Mouse (Mus musculus): ENCODE results near the gene Hhipl2. TPM values are rescaled to one million over a fixed set of nuclear protein-coding genes. Genes with fewer than 3 reads are reported as not detected.
A peak's percentile ranks its signal among the peaks of the same experiment; 100 is the strongest.

Gene Hhipl2
- polyA plus RNA-seq, 1 experiment: 0.02 TPM

DNA sequence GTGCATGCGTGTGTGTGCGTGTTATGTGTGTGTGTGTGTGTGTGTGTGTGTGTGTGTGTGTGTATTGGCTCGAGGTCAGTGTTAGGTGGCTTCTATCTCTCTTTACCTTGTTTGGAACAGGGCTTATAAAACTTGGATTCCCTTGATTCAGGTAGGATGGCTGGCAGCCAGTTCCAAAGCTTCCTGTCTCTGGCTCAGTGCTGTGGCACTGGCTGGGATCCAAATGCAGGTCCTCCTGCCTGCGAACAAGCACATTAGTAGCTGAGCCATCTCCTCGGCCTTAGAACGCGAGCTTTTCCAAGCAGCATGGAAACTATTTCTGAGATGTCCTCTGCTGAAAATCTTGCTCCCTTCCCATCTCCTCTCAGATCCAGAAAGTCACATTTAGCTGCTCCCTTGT lies 1.7 kb downstream of the Hhipl2 start:
- no peak overlapping the region for H3K4me3 ChIP-seq (ENCODE audit: extremely low read depth, insufficient read depth, insufficient read length)
- no peak for TF ChIP-seq CTCF (IDR thresholded peaks at IDR 0.05; ENCODE audit: extremely low read depth, insufficient read depth, insufficient read length, insufficient replicate concordance)
- no peak for TF ChIP-seq POLR2A (IDR thresholded peaks at IDR 0.05; ENCODE audit: low read depth, low read length)
- no peaks in the 10 kb centered on the region; the same call in 1 of the 2 replicates for H3K4me1 ChIP-seq (ENCODE audit: control insufficient read depth, insufficient read depth, insufficient read length)
- H3K27me3 ChIP-seq (ENCODE audit: control insufficient read depth, insufficient read depth, low read length): no peaks in the 10 kb centered on the region
- WGBS: 75% methylated on average over 7 of the region's 7 CpGs
- H3K36me3 ChIP-seq (ENCODE audit: control insufficient read depth, insufficient read depth, low read length): no peaks in the 10 kb centered on the region
- DNase-seq (ENCODE audit: low read depth in 1 of 2, low spot score in 2 of 2): no peak
- no peak overlapping the region for H3K27ac ChIP-seq (ENCODE audit: insufficient read depth, low read length)

DNA sequence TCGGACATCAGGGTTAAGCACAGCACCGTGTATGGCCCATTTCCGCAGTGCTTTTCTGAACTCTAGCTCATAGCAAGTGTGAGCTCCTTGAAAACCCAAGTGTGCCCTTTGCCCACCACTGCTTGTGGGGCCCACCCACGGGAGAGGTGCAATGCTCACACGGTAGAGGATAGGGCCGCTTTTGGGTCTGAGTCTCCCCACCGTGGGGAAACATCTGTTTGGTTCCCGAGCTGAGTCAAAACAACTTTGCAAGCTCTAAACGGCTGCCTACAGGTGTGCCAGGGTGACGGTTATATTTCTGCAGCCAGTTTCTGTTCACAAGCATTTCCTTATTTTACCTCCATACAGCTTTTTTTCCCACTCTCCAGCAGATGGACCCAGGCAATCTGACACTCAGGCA lies 2.3 kb downstream of the Hhipl2 start:
- no peaks in the 10 kb centered on the region for H3K36me3 ChIP-seq (ENCODE audit: control insufficient read depth, insufficient read depth, low read length)
- no peak overlapping the region for H3K4me3 ChIP-seq (ENCODE audit: extremely low read depth, insufficient read depth, insufficient read length)
- H3K27ac ChIP-seq (ENCODE audit: insufficient read depth, low read length): no peak overlapping the region
- H3K4me1 ChIP-seq (ENCODE audit: control insufficient read depth, insufficient read depth, insufficient read length): no peaks in the 10 kb centered on the region; the same call in 1 of the 2 replicates
- WGBS: 47% methylated on average over 10 of the region's 10 CpGs
- DNase-seq (ENCODE audit: low read depth in 1 of 2, low spot score in 2 of 2): no peak
- TF ChIP-seq POLR2A (IDR thresholded peaks at IDR 0.05; ENCODE audit: low read depth, low read length) (no peak), CTCF (IDR thresholded peaks at IDR 0.05; ENCODE audit: extremely low read depth, insufficient read depth, insufficient read length, insufficient replicate concordance) (no peak)
- H3K27me3 ChIP-seq (ENCODE audit: control insufficient read depth, insufficient read depth, low read length): no peaks in the 10 kb centered on the region

DNA sequence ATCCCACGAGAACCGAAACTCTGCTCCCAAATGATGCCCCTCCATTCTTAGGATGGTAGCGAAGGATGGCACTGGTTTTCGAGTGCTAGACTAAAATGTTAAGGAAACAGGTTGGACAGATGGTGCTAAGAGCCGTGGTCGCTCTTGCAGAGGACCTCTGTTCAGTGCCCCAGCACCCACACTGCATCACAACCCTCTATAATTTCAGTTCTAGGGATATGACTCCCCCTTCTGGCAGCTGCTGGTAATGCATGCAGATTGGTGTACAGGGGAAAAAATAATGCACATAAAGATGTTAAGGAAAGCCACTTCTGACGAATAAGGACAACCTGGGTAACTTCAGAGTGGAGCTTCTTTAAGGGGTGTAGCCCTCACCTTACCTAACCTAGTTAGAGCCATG lies 6.1 kb downstream of the Hhipl2 start:
- Histone ChIP-seq H3K27me3 (ENCODE audit: control insufficient read depth, insufficient read depth, low read length) (no peaks in the 10 kb centered on the region), H3K36me3 (ENCODE audit: control insufficient read depth, insufficient read depth, low read length) (no peaks in the 10 kb centered on the region), H3K4me3 (ENCODE audit: extremely low read depth, insufficient read depth, insufficient read length) (no peak overlapping the region), H3K4me1 (ENCODE audit: control insufficient read depth, insufficient read depth, insufficient read length) (no peaks in the 10 kb centered on the region; the same call in 1 of the 2 replicates), H3K27ac (ENCODE audit: insufficient read depth, low read length) (no peak overlapping the region)
- no peak for TF ChIP-seq CTCF (IDR thresholded peaks at IDR 0.05; ENCODE audit: extremely low read depth, insufficient read depth, insufficient read length, insufficient replicate concordance)
- TF ChIP-seq POLR2A (IDR thresholded peaks at IDR 0.05; ENCODE audit: low read depth, low read length): no peak
- WGBS: 89% methylated on average over 7 of the region's 7 CpGs
- DNase-seq (ENCODE audit: low read depth in 1 of 2, low spot score in 2 of 2): no peak

DNA sequence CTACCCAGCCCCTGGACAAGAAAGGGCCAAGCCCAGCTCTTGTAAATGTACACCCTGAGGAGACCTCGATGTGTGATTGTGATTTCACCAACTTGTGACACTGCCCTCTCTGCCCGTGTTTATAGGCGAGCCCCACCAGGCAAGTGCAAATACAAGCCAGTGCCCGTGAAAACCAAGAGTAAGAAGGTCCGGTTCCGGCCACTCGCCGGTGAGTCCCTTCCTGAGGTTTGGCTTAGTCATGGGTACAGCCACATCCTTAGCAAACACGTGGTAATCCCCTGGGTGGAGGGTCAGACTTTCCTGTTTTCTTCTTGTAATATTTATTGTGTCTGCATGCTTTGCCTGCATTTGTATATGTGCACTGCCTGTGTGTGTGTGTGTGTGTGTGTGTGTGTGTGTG lies 16.9 kb downstream of the Hhipl2 start:
- Histone ChIP-seq H3K27ac (ENCODE audit: insufficient read depth, low read length) (no peak overlapping the region), H3K36me3 (ENCODE audit: control insufficient read depth, insufficient read depth, low read length) (no peaks in the 10 kb centered on the region), H3K27me3 (ENCODE audit: control insufficient read depth, insufficient read depth, low read length) (no peaks in the 10 kb centered on the region), H3K4me1 (ENCODE audit: control insufficient read depth, insufficient read depth, insufficient read length) (no peaks in the 10 kb centered on the region; the same call in 1 of the 2 replicates), H3K4me3 (ENCODE audit: extremely low read depth, insufficient read depth, insufficient read length) (no peak overlapping the region)
- no peak for DNase-seq (ENCODE audit: low read depth in 1 of 2, low spot score in 2 of 2)
- TF ChIP-seq CTCF (IDR thresholded peaks at IDR 0.05; ENCODE audit: extremely low read depth, insufficient read depth, insufficient read length, insufficient replicate concordance) (no peak), POLR2A (IDR thresholded peaks at IDR 0.05; ENCODE audit: low read depth, low read length) (no peak)
- 77% methylated on average over 9 of the region's 9 CpGs for WGBS

DNA sequence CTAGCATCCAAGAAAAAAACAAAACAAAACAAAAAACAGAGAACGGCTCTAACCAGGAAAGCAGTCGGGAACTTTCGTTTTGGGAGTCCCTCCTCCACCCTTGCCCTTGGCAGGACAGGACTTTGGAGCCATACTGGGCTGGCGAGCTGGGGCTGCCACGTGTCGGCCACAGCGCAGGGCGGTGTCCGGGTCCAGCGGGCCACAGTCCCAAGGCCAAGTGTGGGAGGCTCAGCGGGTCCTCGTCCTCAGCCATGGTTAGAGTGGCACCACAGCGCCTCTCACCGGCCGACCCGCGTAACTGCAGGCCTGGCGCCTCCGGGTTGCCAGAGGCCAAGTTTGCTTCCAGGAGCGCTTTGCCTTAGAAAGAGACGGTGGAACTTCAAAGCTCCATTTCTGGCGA lies 21.0 kb downstream of the Hhipl2 start:
- peak overlapping the region; percentile 40 for H3K4me3 ChIP-seq (ENCODE audit: extremely low read depth, insufficient read depth, insufficient read length)
- WGBS: 23% methylated on average over 22 of the region's 22 CpGs
- TF ChIP-seq POLR2A (IDR thresholded peaks at IDR 0.05; ENCODE audit: low read depth, low read length) (no peak), CTCF (IDR thresholded peaks at IDR 0.05; ENCODE audit: extremely low read depth, insufficient read depth, insufficient read length, insufficient replicate concordance) (peak; percentile 58; the same call in 1 of the 2 replicates)

DNA sequence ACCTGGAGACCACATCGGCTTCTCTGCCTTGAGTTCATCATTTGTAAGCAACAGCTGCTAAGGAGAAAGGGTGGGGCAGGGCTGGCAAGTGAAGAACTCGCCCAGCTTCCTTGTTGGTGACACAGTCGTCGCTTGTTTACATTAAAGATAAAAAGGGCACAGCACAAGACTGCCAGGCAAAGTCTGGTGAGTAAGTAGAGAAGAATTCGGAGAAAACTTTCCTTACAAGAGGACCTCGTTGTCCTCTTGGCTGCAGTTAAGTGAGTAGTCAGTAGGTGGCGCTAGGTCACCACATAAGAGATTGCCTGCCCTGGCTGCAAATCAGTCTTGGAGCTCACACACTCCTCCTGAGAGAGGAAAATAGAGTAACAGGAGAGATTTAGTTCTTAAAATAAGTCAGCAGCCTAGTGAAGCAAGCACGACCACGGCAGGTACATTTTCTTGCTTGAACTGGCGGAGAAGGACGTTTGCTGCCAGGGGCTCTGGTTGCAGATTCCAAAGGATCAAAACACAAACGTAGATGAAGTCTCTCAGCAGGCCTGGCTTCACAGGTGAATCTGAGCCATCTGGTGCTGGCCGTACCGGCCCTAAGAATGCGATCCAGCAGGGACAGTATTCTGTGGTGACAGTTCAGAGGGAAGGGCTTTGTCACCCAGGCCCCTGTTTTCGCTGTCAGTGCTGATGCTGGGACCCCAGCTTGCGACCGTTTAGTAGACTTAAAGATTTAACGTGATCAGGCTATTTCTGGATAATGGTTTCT lies 24.2 kb downstream of the Hhipl2 start:
- DNase-seq (ENCODE audit: low read depth in 1 of 2, low spot score in 2 of 2): peak; percentile 45 to 61
- Histone ChIP-seq H3K27ac (ENCODE audit: insufficient read depth, low read length) (no peak overlapping the region), H3K4me3 (ENCODE audit: extremely low read depth, insufficient read depth, insufficient read length) (no peak overlapping the region), H3K27me3 (ENCODE audit: control insufficient read depth, insufficient read depth, low read length) (no peaks in the 10 kb centered on the region), H3K4me1 (ENCODE audit: control insufficient read depth, insufficient read depth, insufficient read length) (no peaks in the 10 kb centered on the region; the same call in 1 of the 2 replicates), H3K36me3 (ENCODE audit: control insufficient read depth, insufficient read depth, low read length) (no peaks in the 10 kb centered on the region)
- 37% methylated on average over 19 of the region's 19 CpGs for WGBS
- TF ChIP-seq POLR2A (IDR thresholded peaks at IDR 0.05; ENCODE audit: low read depth, low read length): no peak
- TF ChIP-seq CTCF (IDR thresholded peaks at IDR 0.05; ENCODE audit: extremely low read depth, insufficient read depth, insufficient read length, insufficient replicate concordance): peak; percentile 91; the same call in 1 of the 2 replicates

More for the DNA sequence above, 21.0 kb downstream of the Hhipl2 start:
- Histone ChIP-seq H3K27ac (ENCODE audit: insufficient read depth, low read length) (no peak overlapping the region), H3K36me3 (ENCODE audit: control insufficient read depth, insufficient read depth, low read length) (no peaks in the 10 kb centered on the region), H3K4me1 (ENCODE audit: control insufficient read depth, insufficient read depth, insufficient read length) (no peaks in the 10 kb centered on the region; the same call in 1 of the 2 replicates), H3K27me3 (ENCODE audit: control insufficient read depth, insufficient read depth, low read length) (no peaks in the 10 kb centered on the region)
- peak in 1 of 2 experiments; percentile 25 for DNase-seq (ENCODE audit: low read depth in 1 of 2, low spot score in 2 of 2)

DNA sequence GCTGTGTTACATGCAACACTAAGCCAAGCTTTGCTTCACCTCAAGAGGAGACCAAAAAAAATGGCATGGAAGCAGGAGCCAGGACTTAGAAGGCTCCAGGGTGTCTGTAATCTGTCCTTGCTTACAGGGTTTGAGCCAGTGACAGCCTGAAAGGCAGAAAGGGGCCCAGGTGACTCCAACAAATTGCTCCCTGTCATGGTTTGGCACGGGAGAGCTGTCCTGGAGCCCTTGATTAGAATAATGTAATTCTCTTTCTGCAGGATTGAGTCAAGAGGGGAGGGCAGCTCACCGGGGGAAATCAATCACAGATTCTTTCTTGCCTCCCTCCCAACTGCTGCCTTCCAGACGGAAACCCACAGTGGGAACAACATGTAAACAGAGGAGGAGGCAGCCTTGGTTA lies 35.1 kb downstream of the Hhipl2 start:
- no peak overlapping the region for H3K27ac ChIP-seq (ENCODE audit: insufficient read depth, low read length)
- no peak overlapping the region for H3K4me3 ChIP-seq (ENCODE audit: extremely low read depth, insufficient read depth, insufficient read length)
- TF ChIP-seq CTCF (IDR thresholded peaks at IDR 0.05; ENCODE audit: extremely low read depth, insufficient read depth, insufficient read length, insufficient replicate concordance) (no peak), POLR2A (IDR thresholded peaks at IDR 0.05; ENCODE audit: low read depth, low read length) (no peak)
- no peaks in the 10 kb centered on the region for H3K36me3 ChIP-seq (ENCODE audit: control insufficient read depth, insufficient read depth, low read length)
- H3K4me1 ChIP-seq (ENCODE audit: control insufficient read depth, insufficient read depth, insufficient read length): no peaks in the 10 kb centered on the region
- 62% methylated on average over 3 of the region's 3 CpGs for WGBS
- no peaks in the 10 kb centered on the region for H3K27me3 ChIP-seq (ENCODE audit: control insufficient read depth, insufficient read depth, low read length)
- no peak for DNase-seq (ENCODE audit: low read depth in 1 of 2, low spot score in 2 of 2)

Other genes starting within 250 kb of the Hhipl2 start
- 8.5 and 10.4 TPM in 2 replicates for gene Disp1, start 196.7 kb upstream of the Hhipl2 start, polyA plus RNA-seq (2012; rRNA removed)
- gene Aida, start 121.6 kb upstream of the Hhipl2 start, polyA plus RNA-seq (2012; rRNA removed): 12.8 and 13.6 TPM in 2 replicates
- gene Brox, start 120.9 kb upstream of the Hhipl2 start, polyA plus RNA-seq (2012; rRNA removed): 10.1 and 11.3 TPM in 2 replicates
- gene Mia3, start 48.7 kb upstream of the Hhipl2 start, polyA plus RNA-seq (2012; rRNA removed): 35.9 and 45.3 TPM in 2 replicates
- gene Taf1a, start 29.2 kb upstream of the Hhipl2 start, polyA plus RNA-seq (2012; rRNA removed): 4.4 and 5.7 TPM in 2 replicates